Mouse (Mus musculus) embryo, embryonic 11.5 days (tissue): ENCODE results near the gene Nfxl1.

ENCODE experiments used
- DNase-seq: peaks from one replicate; pipeline ENCODE4 v3.0.0-alpha.2; 2012; ENCODE audit warnings: low read depth, low spot score

Gene Nfxl1

GRCm38 (mm10) chr5:72501763-72502162 lies 57.7 kb downstream of the Nfxl1 start:
- DNase-seq: no peak

DNA sequence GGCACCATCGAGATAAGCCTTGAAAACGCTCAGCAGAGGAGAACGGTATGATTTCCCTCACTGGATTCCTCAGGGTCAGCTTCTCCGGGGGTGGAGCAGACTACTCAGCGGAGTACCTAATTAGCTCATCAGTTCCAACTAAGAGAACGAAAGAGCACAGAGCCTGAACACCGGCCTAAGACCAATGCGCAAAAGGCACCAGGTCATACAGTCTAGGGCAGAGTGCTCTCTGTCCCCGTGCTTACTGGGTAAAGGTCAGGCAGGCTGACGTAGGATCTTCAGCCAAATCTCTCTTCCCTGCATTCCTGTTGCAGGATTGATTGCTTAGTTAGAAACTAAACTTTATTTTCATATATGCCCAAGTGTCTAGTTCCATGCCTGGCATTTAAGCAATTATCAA lies 61.2 kb downstream of the Nfxl1 start:
- DNase-seq: no peak

DNA sequence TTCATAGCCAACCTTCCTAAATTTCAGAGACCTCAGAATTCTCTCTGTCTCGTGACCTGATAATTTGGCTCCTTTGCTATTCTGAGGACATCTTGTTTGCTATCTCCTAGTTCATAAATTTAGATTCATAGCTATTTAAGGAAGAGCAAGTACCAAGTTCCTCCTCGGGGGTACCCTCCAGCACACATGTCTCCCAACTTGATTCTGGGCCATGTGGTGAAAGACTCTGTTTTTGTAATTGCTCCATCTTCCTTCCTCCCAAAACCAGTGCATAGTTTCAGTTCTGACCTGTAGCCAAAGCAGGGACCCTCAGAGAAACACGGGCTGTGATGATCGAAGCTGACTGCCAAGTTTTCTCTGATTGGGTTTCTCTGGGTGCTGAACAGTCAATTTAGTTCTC lies 62.7 kb downstream of the Nfxl1 start:
- no peak for DNase-seq

GRCm38 (mm10) chr5:72493906-72494305 lies 65.6 kb downstream of the Nfxl1 start:
- no peak for DNase-seq

- DNase-seq: no peak
These were observed 68.3 kb downstream of the Nfxl1 start for GRCm38 (mm10) chr5:72491232-72491631.

DNA sequence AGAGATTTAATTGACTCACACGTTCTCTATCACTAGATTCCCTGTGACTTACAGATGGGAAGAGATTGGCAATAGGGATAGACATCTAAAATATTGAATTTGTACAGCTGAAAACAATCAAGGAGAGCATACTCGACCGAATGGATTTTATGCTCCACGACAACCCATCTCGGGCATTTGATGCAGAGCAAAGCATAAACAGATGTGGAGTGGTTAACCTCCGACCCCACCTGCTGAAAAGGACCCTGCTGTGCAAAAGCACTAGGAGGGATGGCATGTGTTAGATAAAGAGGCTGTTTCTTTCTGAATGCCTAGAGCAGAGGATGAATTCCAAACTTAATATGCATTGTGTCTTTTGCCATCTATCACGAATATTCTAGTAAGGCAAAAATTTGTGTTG lies 79.0 kb downstream of the Nfxl1 start:
- DNase-seq: no peak

DNA sequence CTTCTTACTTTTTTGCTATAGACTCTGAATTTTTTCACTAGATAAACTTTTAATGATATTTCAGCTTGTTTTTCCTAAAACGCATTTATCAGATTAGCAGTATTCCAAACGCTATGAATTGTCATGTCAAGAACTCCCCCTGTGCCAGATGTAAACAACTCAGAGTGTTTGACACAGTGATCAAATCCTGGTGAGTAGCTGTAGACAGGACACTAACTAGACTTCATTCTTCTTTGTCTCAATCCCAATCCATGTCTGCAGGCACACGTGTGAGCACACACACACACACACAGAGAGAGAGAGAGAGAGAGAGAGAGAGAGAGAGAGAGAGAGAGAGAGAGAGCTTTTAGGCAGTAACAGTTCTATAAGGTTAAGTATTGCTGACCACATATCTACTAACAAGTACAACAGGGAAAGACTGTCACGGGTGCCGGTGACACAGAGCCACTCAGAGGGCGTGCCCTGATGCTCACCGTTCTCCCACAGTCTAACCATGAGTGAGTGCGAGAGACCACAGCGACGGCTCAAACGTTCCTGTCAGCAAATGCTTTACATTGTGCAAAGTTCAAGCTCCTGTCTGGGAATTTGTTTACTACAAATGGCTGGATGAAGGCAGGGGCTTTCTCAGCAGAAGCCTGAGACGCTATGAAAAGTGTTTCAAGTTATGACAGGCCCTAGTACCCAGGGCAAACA lies 87.0 kb downstream of the Nfxl1 start:
- DNase-seq: no peak

DNA sequence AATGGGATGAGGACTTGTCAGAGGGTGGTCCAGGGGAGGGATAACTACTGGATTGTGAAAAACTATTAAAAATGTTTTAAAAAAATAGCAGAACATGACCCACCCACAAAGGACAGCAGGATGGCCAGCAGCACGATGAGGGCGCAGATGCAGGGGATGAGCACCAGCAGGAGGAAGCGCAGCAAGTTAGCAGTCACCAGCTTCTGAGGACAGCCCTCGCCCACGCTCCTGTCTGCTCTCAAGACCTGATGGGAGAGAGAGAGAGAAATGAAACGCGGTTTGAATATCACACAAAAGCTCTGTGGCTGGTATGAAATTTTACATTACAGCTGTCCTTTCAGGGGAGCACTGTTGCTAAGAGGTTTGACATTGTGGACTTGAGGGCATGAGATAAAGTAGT lies 87.7 kb downstream of the Nfxl1 start:
- DNase-seq: no peak

DNA sequence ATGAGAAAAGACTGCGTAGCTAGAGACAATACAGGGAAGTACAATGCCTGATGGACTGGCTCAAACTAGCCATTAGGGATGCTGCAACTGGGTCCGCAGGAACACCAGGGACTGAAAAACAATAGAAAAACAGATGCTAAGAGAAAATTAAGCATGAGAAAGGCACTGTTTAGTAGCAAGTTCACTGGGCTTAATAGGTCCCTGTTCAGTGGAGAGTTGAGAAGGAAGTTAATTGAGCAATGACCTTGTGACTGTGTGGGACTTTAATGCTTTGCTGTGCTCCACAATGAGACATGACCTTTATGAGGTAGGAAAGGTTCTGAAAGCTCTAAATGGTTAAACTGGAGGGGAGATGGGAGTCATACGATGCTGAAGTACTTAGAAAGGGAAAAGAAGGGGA lies 94.6 kb downstream of the Nfxl1 start:
- no peak for DNase-seq
